Mouse (Mus musculus) testis, postnatal 14 days (tissue): Measurements from ENCODE around the gene Gm15128.
"Not testable (repeated sequence)": the region's sequence is repeated elsewhere in the genome, so short reads cannot be mapped to it uniquely, and the experiment has no call there.

Experiments used
- DNase-seq: peaks from one replicate; pipeline ENCODE4 v3.0.0; 2021; ENCODE audit warnings: low spot score

The Gm15128 gene

DNA sequence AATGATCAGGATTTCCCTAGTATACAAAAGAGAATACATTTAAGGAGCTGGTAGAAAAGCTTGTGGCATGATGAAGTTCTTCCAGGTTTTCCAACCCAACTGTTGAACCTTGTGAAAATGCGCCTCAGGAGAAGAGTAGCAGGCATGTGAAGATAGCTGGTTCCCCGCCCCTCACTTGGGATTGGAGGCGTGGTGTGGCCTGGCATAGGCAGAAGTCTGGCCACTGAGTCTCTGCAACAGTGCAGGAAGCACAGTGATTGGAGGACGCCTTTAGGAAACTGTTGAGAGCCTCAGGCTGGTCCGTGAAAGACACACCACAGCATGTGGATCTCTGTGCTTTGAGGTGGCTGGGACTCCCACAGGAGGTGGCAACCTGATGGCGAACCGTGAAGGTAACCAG, at the start of gene Gm15128:
TSS of gene Gm15128 (plus strand) at position 301 of the 400 bp plus-strand sequence.
- DNase-seq, result not testable (repeated sequence)
